Mouse (Mus musculus): ENCODE results near the gene Tbc1d9. TPM values are rescaled to one million over a fixed set of nuclear protein-coding genes. Genes with fewer than 3 reads are reported as not detected.

Gene Tbc1d9
- total RNA-seq, 2 experiments from 2014 or later = 64.3 to 65.7 TPM

DNA sequence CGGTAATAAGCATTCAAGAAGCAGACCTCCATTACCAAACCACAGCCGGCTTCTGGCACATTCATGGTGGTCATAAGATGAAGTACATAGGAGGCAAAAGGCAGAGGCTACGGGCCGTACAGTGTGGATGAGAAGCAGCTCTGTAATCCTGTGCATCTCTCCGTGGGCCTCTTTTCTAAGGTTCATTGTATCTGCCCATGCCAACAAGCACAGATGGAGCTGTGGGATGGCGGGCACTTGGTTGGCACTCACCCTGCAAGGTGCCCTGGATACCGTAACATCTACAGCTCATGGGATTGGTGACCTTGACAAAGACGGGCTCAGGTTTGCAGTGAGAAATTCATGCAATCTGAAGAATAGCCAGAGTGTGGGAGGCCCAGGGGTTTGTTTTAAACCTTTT, 54.2 kb downstream of the Tbc1d9 start:
- Histone ChIP-seq H3K4me3 (no peak overlapping the region), H3K27ac (0 out of 2 replicates have a peak overlapping the region, but pooled peaks have one; percentile 7)
- no peak for TF ChIP-seq CTCF (conservative IDR thresholded peaks at IDR 0.05)
- no peak for DNase-seq (ENCODE audit: low spot score in 2 of 2)

DNA sequence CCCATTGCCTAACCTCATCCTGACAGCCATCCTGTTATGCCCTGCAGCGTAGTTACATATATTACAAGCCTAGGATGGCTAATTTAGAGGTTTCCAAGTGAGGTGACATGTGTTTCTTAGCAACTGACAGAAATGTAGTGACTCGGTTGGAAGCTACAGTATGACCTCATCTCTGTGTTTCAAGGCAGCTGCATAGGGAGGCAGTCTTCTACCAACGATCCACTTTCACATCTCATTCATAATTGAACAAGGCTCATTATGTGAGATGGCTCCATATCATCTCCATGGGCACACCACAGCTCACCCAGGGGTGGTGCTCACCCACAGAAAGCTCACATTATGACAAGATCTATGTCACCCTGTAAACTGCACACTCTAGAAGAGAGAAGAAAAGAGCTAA, 55.6 kb downstream of the Tbc1d9 start:
- DNase-seq (ENCODE audit: low spot score in 2 of 2) = no peak
- H3K4me3 ChIP-seq = no peak overlapping the region
- no peak overlapping the region for H3K27ac ChIP-seq
- TF ChIP-seq CTCF (conservative IDR thresholded peaks at IDR 0.05) = no peak

DNA sequence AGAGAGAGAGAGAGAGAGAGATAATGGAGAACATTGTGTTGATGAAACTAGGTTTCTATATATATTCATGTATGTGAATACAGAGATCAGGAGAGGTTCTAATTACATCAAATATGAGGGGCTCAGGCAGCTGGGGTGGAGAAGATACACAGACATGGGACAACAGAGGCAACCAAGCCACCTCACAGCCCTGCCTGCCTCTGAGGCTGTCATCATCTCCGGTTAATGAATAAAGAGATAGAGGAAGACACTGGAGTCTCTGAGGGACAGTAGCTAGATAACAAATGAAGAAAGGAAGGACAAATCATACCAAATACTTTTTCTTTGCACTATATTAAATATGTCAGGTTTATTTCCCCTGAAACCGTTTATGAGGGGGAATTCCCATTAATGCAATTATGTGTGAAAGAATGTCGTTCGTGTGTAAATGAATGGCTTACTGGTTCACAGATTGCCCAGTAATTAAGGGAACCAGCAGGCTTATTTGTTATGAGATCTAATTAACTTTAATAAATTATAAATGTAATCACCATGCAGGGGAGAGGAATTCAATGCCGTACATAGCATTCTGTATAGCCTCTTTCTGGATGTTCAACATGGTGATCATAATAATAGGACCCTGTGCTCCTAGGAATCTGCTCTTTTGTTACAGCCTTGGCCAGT, 59.7 kb downstream of the Tbc1d9 start:
- DNase-seq (ENCODE audit: low spot score in 2 of 2) = no peak
- no peak overlapping the region for H3K27ac ChIP-seq
- H3K4me3 ChIP-seq = no peak overlapping the region
- no peak for TF ChIP-seq CTCF (conservative IDR thresholded peaks at IDR 0.05)

DNA sequence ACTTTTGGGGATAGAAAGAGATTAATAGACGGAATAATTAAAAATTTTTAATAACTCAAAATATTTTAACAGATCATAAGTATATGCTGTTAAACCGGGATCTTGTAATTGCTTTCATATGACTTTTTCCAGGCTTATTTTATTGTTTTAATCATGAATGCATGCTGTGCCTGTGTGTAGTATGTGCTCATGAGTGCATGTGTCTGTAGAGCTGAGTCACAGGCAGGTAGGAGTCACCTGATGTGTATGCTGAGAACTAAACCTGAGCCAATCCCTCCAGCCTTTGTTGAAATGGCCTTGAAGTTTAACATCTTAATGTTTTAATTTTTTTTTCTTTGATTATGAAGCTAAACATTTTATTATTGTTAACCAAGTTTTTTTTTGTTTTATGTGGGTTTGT, 60.4 kb downstream of the Tbc1d9 start:
- H3K4me3 ChIP-seq = no peak overlapping the region
- DNase-seq (ENCODE audit: low spot score in 2 of 2) = no peak
- TF ChIP-seq CTCF (conservative IDR thresholded peaks at IDR 0.05) = no peak
- no peak overlapping the region for H3K27ac ChIP-seq

DNA sequence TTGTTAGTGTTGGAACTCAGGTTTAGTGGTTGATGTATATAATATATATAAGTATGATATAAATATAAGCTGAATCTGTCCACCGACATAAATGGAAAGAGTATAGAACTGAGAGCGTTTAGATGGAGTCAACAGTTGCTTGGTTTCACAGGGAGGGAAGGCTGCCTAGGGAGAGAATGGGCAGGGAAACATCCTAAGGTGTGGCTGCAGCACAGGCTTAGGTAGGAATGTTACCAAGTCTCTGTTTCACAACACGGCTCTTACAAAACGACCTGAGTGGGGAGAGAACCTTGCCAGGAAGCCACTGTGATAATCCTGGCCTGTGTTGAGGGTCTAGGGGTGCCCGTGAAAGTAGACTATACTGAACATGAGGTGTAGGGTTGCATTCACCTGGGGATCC, 62.2 kb downstream of the Tbc1d9 start:
- H3K4me3 ChIP-seq = no peak overlapping the region
- DNase-seq (ENCODE audit: low spot score in 2 of 2) = no peak
- no peak overlapping the region for H3K27ac ChIP-seq
- TF ChIP-seq CTCF (conservative IDR thresholded peaks at IDR 0.05) = no peak

DNA sequence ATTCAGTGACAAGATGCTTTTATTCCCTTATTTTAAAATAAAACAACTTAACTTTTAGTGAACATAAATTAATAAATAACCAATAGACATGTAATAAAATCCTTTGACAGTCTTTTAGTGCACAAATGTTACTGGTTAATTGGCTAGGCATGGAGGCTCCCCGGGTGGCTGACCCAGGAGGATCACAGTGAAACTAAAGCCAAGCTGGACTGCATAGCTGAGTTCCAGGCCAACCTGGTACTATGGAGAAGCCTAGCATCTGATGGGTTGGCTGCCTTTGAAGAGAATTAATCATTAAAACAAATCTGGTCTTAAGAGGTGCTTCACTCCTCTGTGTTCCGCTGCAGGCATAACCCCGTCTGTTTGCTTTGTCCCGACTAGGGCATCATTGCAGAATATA, 67.9 kb downstream of the Tbc1d9 start:
- TF ChIP-seq CTCF (conservative IDR thresholded peaks at IDR 0.05) = no peak
- DNase-seq (ENCODE audit: low spot score in 2 of 2) = no peak
- no peak overlapping the region for H3K27ac ChIP-seq

DNA sequence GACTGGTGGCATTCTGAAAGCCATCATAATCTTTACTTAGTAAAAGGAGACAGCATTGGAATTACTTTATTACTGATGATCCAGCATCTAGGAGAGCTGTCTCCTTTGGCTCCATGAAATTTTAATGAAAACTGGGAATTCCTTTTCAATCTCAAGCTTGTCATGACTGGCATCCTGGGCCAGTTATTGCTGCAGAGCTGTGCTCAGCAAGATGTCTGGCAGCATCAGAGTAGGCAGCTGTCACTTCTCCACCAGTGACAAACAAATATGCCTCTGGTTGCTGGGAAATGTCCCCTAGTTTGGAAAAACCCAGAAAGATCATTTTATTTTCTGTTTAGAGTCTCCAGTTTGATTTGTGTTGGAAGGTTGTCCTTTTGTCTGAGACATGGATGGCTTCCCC, 74.2 kb downstream of the Tbc1d9 start:
- Histone ChIP-seq H3K27ac (no peak overlapping the region; the same call in 1 of the 2 replicates), H3K4me3 (no peak overlapping the region)
- peak in 1 of 2 experiments; percentile 25 for DNase-seq (ENCODE audit: low spot score in 2 of 2)
- no peak for TF ChIP-seq CTCF (conservative IDR thresholded peaks at IDR 0.05)

More for the DNA sequence above, 67.9 kb downstream of the Tbc1d9 start:
- H3K4me3 ChIP-seq = no peak overlapping the region

DNA sequence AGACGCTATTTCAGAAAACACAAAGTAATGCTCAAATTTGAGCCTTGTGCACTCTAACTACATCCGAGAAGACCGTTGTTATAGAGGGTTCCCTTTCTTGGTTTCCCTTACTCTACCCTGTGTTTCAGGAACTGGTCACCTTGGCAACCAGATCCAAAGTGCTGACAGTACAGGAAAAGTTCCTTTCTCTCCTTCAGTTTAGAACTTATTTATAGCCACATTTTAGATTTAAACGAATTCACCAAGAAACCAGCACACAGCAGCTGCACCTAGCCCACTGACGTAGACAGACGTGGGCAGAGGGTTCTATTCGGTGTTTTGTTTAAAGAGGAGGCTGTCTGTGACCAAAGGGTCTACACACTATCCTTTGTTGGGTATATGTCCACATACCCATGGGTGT, 79.0 kb downstream of the Tbc1d9 start:
- Histone ChIP-seq H3K27ac (no peak overlapping the region), H3K4me3 (no peak overlapping the region)
- DNase-seq (ENCODE audit: low spot score in 2 of 2) = peak in 1 of 2 experiments; percentile 22
- no peak for TF ChIP-seq CTCF (conservative IDR thresholded peaks at IDR 0.05)

DNA sequence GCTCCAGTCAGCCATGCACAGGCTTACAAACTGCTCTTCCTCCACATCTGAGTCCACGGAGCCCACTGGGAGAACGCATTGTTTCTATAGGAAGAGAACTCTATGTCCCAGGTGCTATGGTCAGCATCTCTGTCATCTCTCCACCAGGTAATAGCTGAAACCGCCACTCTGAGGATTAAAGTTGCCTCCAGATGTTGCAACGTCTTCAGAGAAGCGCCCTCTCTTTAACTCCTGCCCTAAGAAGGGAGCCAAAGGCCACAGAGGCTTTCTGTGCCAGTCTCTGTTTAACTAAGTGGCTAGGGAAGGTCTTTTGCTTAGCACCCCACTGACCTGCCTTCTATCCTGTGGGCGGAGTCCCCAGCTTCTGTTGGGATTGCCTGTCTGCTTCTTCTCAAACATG, 85.7 kb downstream of the Tbc1d9 start:
- DNase-seq (ENCODE audit: low spot score in 2 of 2) = no peak
- H3K4me3 ChIP-seq = no peak overlapping the region
- no peak overlapping the region for H3K27ac ChIP-seq

DNA sequence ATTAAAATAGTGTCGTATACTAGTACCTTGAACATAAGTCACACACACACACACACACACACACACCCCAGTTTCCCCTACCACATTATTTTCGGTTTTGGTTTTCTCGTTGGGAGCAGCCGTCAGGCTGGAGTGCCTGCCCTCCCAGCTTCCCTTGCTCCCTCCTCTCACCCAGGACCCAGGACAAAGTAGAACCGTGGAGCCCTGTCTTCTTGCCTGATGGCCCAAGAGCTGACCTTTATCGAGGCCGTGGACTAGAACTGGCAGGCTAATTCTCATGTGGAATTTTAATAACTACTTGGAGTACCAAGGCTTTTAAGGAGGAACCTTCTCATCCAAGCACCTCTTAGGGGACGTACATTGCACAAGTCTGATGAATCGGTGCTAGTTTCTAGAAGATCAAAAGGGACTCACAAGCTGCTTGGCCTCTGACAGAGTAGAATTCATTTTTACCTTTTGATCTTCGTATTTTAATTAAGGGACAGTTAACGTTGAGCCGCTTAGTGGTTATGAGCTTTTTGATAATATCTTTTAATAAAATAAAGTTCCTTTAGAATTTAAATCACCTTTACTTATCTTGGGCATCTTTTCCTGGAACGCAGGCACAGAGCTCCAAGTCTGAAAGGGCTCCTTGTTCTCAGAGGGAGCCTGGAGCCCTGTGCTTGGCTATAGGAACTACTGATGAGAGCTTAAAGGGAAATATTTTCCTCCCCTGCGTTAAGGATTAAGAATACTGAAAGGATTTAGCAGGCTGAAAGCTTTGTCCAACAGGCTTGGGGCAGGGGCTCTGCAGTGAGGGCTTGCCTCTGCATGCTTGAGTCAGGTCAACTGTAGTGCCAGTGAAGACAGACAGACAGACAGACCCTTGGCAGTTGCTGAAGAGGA, 86.5 kb downstream of the Tbc1d9 start:
- TF ChIP-seq CTCF (conservative IDR thresholded peaks at IDR 0.05) = no peak
- Histone ChIP-seq H3K4me3 (no peak overlapping the region), H3K27ac (no peak overlapping the region)
- no peak for DNase-seq (ENCODE audit: low spot score in 2 of 2)

More for the DNA sequence above, 85.7 kb downstream of the Tbc1d9 start:
- TF ChIP-seq CTCF (conservative IDR thresholded peaks at IDR 0.05) = no peak

DNA sequence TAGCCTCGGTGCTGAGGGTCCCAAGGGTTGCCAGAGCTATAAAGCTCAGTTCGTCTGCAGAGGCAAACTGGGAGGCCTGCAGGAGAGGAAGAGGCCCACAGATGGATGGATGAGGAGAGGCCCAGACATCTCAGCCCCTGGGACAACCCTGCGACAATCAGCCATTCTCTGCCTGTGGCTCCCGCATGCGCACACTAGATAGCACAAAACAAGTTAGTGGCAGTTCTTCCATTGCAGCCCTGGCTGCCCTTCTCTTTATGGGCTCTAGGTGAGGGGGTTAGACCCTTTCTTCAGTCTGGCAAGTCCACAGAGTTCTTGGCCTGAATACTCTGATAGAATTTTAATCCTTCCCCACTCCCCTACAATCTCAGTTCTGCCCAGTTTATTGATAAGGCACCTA, 87.6 kb downstream of the Tbc1d9 start:
- Histone ChIP-seq H3K27ac (no peak overlapping the region), H3K4me3 (no peak overlapping the region)
- TF ChIP-seq CTCF (conservative IDR thresholded peaks at IDR 0.05) = no peak
- DNase-seq (ENCODE audit: low spot score in 2 of 2) = no peak

DNA sequence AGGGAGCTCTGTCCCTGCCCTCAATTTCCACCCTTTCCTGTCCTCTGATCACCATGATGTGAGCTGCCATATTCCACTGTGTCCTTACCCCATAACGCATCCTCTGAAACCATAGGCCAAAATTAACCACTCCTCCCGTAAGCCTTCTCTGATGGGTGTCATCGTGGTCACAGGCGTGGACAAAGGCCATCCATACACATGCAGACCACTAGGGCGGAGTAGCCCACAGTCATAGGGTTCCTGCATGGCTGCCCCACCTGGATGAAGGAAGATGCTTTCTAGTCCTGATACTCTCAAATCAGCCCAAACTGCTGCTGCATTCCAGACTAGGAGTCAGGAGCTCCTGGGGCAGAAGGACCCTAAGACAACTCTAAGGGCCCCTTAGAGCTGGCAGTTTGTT, 92.5 kb downstream of the Tbc1d9 start:
- H3K4me3 ChIP-seq = no peak overlapping the region
- DNase-seq (ENCODE audit: low spot score in 2 of 2) = no peak
- no peak overlapping the region for H3K27ac ChIP-seq
- TF ChIP-seq CTCF (conservative IDR thresholded peaks at IDR 0.05) = no peak

DNA sequence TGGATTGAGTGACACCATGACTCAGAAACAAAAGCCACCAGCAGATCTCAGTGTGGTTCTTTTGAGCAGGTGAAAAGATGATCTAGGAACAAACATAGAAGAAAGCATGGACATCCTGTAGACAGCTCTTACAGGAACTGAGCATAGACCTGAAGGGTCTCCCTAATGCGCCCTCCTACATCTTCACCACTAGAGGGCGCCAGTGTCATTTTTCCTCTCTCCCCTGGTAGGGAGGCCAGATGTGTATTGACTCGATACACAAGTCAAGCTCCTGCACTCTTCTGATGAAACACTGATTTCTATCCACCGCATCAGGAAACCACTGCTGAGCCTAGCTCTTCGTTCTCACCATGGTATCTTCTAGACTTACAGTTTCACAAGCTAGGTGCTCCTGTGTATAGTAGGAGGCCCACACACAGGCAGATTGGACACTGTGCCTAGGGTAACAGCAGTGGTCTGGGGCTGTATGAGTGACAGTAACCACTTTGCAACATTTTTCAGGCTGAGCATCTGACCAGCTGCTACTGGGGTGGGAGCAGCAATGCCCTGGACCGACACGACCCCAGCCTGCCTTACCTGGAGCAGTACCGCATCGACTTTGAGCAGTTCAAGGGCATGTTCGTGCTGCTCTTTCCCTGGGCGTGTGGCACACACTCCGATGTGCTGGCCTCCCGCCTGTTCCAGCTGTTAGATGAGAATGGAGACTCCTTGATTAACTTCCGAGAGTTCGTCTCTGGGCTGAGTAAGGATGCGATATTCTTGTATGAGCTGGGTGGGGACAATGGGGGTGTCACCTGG, 95.5 kb downstream of the Tbc1d9 start:
- TF ChIP-seq CTCF (conservative IDR thresholded peaks at IDR 0.05) = peak; percentile 98
- Histone ChIP-seq H3K27ac (no peak overlapping the region), H3K4me3 (no peak overlapping the region)
- DNase-seq (ENCODE audit: low spot score in 2 of 2) = peak; percentile 44 to 68

Data from layer of hippocampus, adult 2 months (tissue).